Mouse (Mus musculus) cerebellum, postnatal 14 days (tissue): Measurements from ENCODE around the gene Atp13a5.
A peak's percentile ranks its signal among the peaks of the same experiment; 100 is the strongest.

Experiments used
- DNase-seq, 2 experiments: peaks; one replicate each; pipeline ENCODE4 v3.0.0; 2021; ENCODE audit warnings: mixed read lengths in 2 of 2

Atp13a5 gene

DNA sequence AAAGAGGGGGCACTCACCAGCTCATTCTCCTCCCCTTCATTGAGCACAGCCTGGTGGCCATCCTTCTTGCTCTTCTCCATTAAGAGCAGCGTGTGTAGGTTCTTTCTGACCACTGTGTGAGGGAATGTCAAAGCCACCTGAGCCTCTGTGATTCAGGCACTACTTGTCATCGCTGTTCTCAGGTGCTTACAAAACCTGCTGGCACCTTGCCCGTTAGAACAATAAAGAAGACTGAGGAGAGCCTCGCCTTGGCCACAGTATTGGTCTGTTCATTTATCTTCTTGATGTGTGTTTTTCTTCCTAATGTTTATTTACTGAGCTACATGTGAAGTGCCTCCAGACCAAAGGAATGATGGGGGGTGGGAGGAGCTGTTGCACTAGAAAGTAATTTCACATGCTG, at the start of gene Atp13a5:
Gene Atp13a5 (minus strand): TSS at position 275 of the 400 bp plus-strand sequence.
- DNase-seq = peak in 1 of 2 experiments; percentile 8

GRCm38 (mm10) chr16:29414822-29415221, 36.3 kb upstream of the Atp13a5 start:
- DNase-seq = no peak

- DNase-seq = no peak
These were observed 28.8 kb upstream of the Atp13a5 start for GRCm38 (mm10) chr16:29407319-29407718.

- peak; percentile 86 to 90 for DNase-seq
These were observed 20.5 kb upstream of the Atp13a5 start for GRCm38 (mm10) chr16:29399079-29399478.

DNA sequence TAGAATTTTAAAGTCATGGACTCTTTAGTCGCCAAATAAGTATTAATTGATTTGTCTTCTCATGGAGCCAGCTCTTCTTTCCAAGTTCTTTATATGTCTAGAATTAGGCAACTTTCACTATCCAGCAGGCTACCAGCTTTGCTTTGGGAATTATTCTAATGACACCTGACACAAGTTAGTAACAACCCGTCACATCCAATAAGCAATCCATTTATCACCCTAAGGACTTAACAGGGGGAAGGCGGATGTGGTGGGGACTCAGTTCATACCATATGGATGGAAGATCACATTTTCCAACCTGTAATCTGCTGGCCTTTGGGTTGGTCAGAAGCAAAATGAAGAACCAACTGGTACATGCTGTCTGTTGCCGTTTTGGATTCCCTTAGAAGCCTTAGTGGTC, 6.2 kb upstream of the Atp13a5 start:
- no peak for DNase-seq

GRCm38 (mm10) chr16:29374636-29375035, 3.9 kb downstream of the Atp13a5 start:
- no peak for DNase-seq

DNA sequence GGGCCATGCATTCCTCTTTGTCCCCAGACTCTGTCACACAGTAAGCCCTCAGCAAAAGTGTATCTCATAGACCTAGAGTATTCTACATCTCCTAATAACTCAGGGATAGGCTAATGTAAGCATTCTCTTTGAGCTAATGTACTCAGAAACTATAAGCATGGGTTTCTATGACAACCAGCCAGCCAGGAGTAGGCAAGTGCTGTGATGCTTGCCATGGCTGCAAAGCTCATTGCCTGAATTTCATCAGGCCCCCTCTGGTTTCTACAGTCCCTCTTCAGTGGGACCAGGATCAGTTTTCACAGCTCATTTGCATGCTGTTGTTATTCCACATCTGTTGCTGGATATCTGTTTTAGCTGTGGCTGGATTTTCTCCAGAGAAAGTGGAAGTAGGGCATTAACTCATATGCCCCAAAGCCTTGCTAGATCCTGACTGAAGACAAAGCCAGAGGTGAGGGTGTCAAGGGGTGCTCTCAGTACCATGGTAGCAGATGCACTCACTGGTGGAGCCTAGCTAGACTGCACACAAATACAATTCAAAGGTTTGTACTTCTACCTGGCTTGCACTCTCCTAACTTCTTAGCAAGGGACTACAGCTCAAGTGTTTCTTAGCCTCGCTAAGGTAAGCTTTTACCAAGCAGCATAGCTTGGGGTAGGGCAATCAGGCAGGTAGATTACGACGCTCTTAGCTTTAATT, 47.0 kb downstream of the Atp13a5 start:
- no peak for DNase-seq

DNA sequence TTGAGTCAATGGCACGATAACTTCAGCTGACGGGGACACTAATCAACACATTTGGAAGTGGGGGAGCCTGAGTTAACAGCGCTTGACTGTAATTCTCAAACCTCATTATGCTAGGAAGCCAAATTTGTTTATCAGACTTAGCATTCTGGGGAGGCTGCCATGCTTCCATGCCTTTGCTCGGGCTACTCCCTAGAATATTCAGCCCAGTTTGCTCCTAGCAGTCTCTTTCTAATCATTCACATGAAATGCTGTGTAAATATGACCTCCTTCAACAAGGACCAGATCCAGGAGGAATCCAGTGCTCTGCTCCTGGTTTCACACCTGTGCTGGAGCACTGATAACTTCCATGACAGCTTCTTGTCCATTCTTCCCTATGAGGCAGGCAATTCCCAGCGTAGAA, 47.6 kb downstream of the Atp13a5 start:
- no peak for DNase-seq

- DNase-seq = no peak
These were observed 49.3 kb downstream of the Atp13a5 start for GRCm38 (mm10) chr16:29329213-29329612.

GRCm38 (mm10) chr16:29327910-29328309, 50.6 kb downstream of the Atp13a5 start:
- no peak for DNase-seq

DNA sequence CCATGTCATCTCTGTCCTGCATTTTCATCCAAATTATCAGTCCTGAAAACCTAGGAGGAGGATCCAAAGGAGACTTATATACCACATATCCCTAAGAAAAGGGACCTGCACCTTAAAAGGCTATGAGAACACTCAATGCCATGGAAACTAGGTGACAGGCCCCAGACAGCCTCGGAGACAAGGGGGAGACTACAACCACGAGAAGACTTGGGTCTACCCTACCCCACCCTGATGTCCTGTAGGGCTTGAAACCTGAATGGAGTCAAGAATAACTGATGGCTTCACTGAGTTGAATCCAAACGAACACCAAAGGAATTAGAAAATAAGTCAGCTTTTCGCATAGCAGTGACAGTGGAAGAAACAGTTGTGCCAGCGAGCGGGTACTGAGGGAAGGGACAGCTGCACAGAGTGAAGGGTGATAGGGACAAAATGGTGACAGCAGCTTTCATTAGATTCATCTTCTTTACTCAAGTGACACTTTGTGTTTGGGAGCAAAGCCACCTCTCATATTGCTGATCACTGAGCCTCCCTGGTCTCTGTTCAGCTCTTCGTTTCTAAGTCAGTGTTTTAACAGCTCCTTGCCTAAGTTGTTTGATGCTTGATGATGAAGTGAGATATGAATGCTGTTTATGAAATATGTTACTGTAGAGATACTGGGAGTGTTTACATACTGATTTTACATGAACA, 53.2 kb downstream of the Atp13a5 start:
- no peak for DNase-seq

DNA sequence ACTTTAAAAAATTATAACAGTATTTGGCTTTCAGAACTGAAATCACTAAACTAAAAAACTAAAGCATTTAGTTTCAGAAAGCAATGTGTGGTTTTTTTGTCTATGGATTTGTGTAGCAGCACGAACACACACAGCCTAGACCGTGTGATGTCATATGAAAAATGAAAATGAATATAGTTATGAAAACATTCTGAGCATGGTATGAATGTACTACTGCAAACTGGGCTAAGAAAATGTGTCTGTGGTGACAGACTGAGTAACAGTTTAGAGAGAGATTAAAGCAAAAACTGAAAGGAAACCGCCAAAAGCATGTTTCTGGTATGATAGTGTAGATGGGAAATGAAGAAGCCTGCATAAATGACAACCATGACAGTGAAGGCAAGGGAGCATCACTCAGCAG, 57.8 kb downstream of the Atp13a5 start:
- DNase-seq = no peak

DNA sequence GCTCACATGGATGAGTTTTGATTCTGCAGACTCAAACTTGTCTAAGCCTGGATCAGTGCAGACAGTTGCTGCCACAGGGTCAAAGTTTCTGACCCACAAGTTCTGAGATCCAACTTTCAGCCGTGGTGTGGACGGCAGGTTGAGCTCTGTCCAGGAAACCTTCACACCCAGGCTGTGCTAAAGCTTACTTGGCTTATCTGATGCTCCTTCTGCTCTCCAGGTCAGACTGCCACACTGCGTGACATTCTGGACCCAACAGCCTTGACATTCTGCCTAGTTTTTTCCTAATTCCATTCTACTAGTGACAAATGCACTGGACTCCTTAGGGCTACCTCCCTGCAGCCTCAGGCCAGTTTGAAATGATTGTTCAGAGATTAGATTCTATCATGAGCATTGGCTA, 63.1 kb downstream of the Atp13a5 start:
- DNase-seq = peak; percentile 17 to 41

- DNase-seq = peak in 1 of 2 experiments; percentile 20
These were observed 63.5 kb downstream of the Atp13a5 start for GRCm38 (mm10) chr16:29314991-29315390.

GRCm38 (mm10) chr16:29297555-29298021, 80.9 kb downstream of the Atp13a5 start:
- DNase-seq = peak; percentile 6 to 9

DNA sequence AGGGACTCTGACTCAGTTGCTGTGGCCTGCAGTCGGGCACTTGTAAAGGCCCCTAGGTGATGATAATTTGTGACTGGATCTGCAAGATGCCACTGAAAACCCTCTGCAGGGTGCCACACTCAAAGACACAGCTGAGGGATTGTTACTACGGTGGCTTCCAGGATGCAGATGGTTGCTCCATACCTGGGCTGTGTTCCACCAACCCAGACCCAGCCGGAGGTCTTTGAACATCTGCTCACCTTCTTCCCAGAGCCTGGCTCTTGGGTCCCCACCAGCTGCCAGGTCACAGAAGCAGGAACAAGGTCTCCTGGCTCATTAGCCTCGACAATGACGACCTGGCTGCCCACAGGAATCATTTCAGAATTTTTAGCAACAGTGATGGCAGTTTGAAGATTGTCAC, 97.8 kb downstream of the Atp13a5 start:
- DNase-seq = peak; percentile 38 to 40

DNA sequence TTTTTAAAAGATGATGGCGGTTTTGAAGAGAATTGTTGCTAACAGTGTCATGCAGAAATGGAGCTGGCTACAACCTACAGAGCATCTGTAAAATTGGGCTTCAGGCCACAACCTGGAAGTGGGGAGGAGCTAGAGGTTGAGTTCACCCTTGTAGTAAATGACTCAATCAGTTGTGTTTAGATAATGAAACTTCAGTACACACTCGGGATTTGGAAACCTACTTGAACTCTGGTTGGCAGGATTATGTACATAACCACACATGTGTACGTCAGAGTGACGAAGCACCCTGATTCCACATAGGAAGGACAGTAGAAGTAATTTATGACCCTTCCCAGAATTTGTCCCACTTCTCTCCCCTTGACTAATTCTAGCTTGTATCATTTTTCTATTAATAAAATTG, 124.2 kb downstream of the Atp13a5 start:
- no peak for DNase-seq

GRCm38 (mm10) chr16:29235951-29236350, 142.6 kb downstream of the Atp13a5 start:
- peak; percentile 53 to 61 for DNase-seq

GRCm38 (mm10) chr16:29216395-29217295, 161.9 kb downstream of the Atp13a5 start:
- DNase-seq = peak; percentile 48 to 58

DNA sequence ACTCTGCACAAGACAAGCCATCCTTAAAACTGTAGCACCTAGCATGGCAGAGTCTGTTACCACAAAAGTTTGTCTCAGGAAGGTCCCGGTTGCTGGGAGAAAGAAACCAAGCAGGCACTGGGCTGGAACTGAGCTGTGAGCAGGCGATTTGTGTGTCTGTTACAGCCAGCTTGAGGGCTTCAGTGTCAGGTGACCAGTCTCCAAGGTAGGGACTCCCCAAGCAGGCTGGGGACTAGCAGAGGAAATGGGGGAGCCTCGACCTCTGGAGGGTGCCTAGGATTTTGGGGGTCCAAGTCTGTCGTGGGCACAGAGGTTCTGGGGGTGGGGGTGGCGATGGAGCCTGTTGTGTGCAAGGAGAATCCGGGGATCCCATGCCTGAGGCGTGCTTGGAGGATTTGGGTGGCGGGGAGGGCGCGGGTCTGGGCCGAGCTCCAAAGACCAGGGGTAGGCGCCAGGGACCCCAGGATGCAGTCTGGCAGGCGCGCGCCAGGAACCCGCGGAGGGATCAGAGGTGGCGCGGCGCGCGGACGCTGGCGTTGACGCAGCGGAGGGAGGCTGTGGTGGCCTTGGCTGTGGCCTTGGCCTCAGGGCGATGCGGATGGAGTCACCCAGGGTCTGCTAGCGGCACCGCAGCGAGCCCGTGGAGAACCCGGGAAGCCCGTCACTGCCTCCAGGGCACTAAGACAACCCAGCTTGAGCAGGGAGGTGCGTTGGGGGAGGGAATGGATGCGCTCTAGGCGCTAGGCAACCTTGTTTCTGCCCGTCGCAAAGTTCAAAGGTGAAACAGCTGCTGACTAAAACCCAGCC, 168.7 kb downstream of the Atp13a5 start, which contains the start of gene Hrasls:
Gene Hrasls (plus strand): TSS at position 91 of the 807 bp plus-strand sequence.
- DNase-seq = peak; percentile 73 to 75

GRCm38 (mm10) chr16:29208841-29209240, 169.7 kb downstream of the Atp13a5 start:
- peak; percentile 33 to 56 for DNase-seq

GRCm38 (mm10) chr16:29205581-29205980, 173.0 kb downstream of the Atp13a5 start:
- no peak for DNase-seq
